Mouse (Mus musculus): ENCODE results near the gene Slc2a10. TPM values are rescaled to one million over a fixed set of nuclear protein-coding genes. Genes with fewer than 3 reads are reported as not detected.

Gene Slc2a10
- total RNA-seq, 2 experiments from 2014 or later: not detected

GRCm38 (mm10) chr2:165554066-165554465 lies 50.5 kb downstream of the Slc2a10 start:
- no peak for ATAC-seq (replicated peaks; ENCODE audit: low FRiP score, low TSS enrichment, poor library complexity, severe bottlenecking)

- ATAC-seq (replicated peaks; ENCODE audit: low FRiP score, low TSS enrichment, poor library complexity, severe bottlenecking): no peak
Observed at GRCm38 (mm10) chr2:165557278-165557677, 53.7 kb downstream of the Slc2a10 start.

- ATAC-seq (replicated peaks; ENCODE audit: low FRiP score, low TSS enrichment, poor library complexity, severe bottlenecking): no peak
Observed at GRCm38 (mm10) chr2:165558916-165559315, 55.3 kb downstream of the Slc2a10 start.

GRCm38 (mm10) chr2:165559506-165560235 lies 56.1 kb downstream of the Slc2a10 start:
- no peak for ATAC-seq (replicated peaks; ENCODE audit: low FRiP score, low TSS enrichment, poor library complexity, severe bottlenecking)

- ATAC-seq (replicated peaks; ENCODE audit: low FRiP score, low TSS enrichment, poor library complexity, severe bottlenecking): no peak
Observed at GRCm38 (mm10) chr2:165561861-165562260, 58.3 kb downstream of the Slc2a10 start.

- no peak for ATAC-seq (replicated peaks; ENCODE audit: low FRiP score, low TSS enrichment, poor library complexity, severe bottlenecking)
Observed at GRCm38 (mm10) chr2:165563298-165564058, 59.9 kb downstream of the Slc2a10 start.

- no peak for ATAC-seq (replicated peaks; ENCODE audit: low FRiP score, low TSS enrichment, poor library complexity, severe bottlenecking)
Observed at GRCm38 (mm10) chr2:165564101-165564500, 60.5 kb downstream of the Slc2a10 start.

- no peak for ATAC-seq (replicated peaks; ENCODE audit: low FRiP score, low TSS enrichment, poor library complexity, severe bottlenecking)
Observed at GRCm38 (mm10) chr2:165564620-165565019, 61.0 kb downstream of the Slc2a10 start.

- no peak for ATAC-seq (replicated peaks; ENCODE audit: low FRiP score, low TSS enrichment, poor library complexity, severe bottlenecking)
Observed at GRCm38 (mm10) chr2:165566898-165567297, 63.3 kb downstream of the Slc2a10 start.

GRCm38 (mm10) chr2:165567820-165568219 lies 64.2 kb downstream of the Slc2a10 start:
- ATAC-seq (replicated peaks; ENCODE audit: low FRiP score, low TSS enrichment, poor library complexity, severe bottlenecking): no peak

GRCm38 (mm10) chr2:165568911-165569310 lies 65.3 kb downstream of the Slc2a10 start:
- no peak for ATAC-seq (replicated peaks; ENCODE audit: low FRiP score, low TSS enrichment, poor library complexity, severe bottlenecking)

Other genes starting within 250 kb of the Slc2a10 start
- 23.8 and 53.9 TPM in 2 replicates for gene Slc35c2, start 215.9 kb upstream of the Slc2a10 start, total RNA-seq (2014; fragmentation: Nextera tagmentation)
- 15.9 and 21.0 TPM in 2 replicates for gene Slc35c2, start 215.9 kb upstream of the Slc2a10 start, total RNA-seq (2017)
- 23.5 and 31.5 TPM in 2 replicates for gene Elmo2, start 177.3 kb upstream of the Slc2a10 start, total RNA-seq (2014; fragmentation: Nextera tagmentation)
- 11.6 and 16.4 TPM in 2 replicates for gene Elmo2, start 177.3 kb upstream of the Slc2a10 start, total RNA-seq (2017)
- not detected in 2 replicates for gene Zfp663, start 135.1 kb upstream of the Slc2a10 start, total RNA-seq (2014; fragmentation: Nextera tagmentation)
- not detected in 2 replicates for gene Zfp663, start 135.1 kb upstream of the Slc2a10 start, total RNA-seq (2017)
- not detected in 2 replicates for gene Zfp334, start 115.5 kb upstream of the Slc2a10 start, total RNA-seq (2014; fragmentation: Nextera tagmentation)
- gene Zfp334, start 115.5 kb upstream of the Slc2a10 start, total RNA-seq (2017): not detected in 2 replicates
- gene Ocstamp, start 103.4 kb upstream of the Slc2a10 start, total RNA-seq (2014; fragmentation: Nextera tagmentation): not detected in 2 replicates
- not detected in 2 replicates for gene Ocstamp, start 103.4 kb upstream of the Slc2a10 start, total RNA-seq (2017)
- gene Slc13a3, start 30.6 kb upstream of the Slc2a10 start, total RNA-seq (2014; fragmentation: Nextera tagmentation): not detected in 2 replicates
- gene Slc13a3, start 30.6 kb upstream of the Slc2a10 start, total RNA-seq (2017): not detected in 2 replicates
- 11.4 and 18.9 TPM in 2 replicates for gene Trp53rka, start 10.5 kb upstream of the Slc2a10 start, total RNA-seq (2014; fragmentation: Nextera tagmentation)
- 6.4 and 11.6 TPM in 2 replicates for gene Trp53rka, start 10.5 kb upstream of the Slc2a10 start, total RNA-seq (2017)
- 1.6 and 3.9 TPM in 2 replicates for gene Eya2, start 91.2 kb downstream of the Slc2a10 start, total RNA-seq (2014; fragmentation: Nextera tagmentation)
- 4.8 and 12.9 TPM in 2 replicates for gene Eya2, start 91.2 kb downstream of the Slc2a10 start, total RNA-seq (2017)

Measured in megakaryocyte-erythroid progenitor cell, adult 5-6 weeks (primary cell).